Comparison of ENCODE assay signal across 11 mouse cellular contexts in the genomic region with DNA sequence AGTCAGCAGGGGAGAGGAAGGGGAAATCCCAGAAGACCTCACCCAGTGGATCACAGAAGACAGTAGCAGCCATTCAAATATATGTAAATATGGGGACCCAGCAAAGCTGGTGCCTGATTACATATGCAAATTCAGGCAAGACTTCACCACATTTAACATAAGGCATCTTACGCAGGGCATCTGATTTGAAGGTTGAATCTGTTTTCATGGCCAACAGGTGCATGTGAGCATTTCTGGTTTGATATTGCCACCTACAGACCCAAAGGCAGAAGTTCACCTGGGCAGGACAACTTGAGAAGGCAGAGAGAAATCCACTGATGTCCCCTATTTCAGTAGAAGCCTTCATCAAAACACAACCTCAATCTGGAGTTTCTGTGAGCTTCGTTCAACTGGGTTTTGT. TPM values are rescaled to one million over a fixed set of nuclear protein-coding genes. Genes with fewer than 3 reads are reported as not detected.
A peak's percentile ranks its signal among the peaks of the same experiment; 100 is the strongest.
DNase-seq lines count a peak whose midpoint lies in the region; TF ChIP-seq lines count a peak whose summit lies in the region.
"Had no signal": no experiment of that assay in that cellular context is flagged by ENCODE, and none has a peak within 500 bp of the region (broad histone marks: within the 10 kb centered on the region; RNA-seq: fewer than 3 reads in every experiment).

No protein-coding gene starts in this region.

- peak; percentile 60 for TF ChIP-seq CTCF in left cerebral cortex, adult 2 months (IDR thresholded peaks at IDR 0.05)

- intact Hi-C loops in left cerebral cortex, adult 2 months (cut with DNase I): loop anchor here (5.0 kb wide), 1 partner anchor 423 kb away; no protein-coding TSS in a partner anchor

- no peak overlapping the region for H3K27ac ChIP-seq in left cerebral cortex, adult 2 months

- no peak overlapping the region for H3K4me3 ChIP-seq in left cerebral cortex, adult 2 months

- DNase-seq in embryo, embryonic 11 days: peak; percentile 6
- no peak for DNase-seq in embryo, embryonic 9.5 days (ENCODE audit: extremely low spot score)
- peak in 1 of 2 experiments; percentile 12 for DNase-seq in left cerebral cortex, adult 2 months (ENCODE audit: extremely low spot score in 1 of 2, low spot score in 2 of 2)
- DNase-seq in left cerebral cortex, adult 8-10 months (ENCODE audit: low spot score in 2 of 2): no peak
- DNase-seq in CD4-positive, CD25-positive, alpha-beta regulatory T cell, adult 2 months (ENCODE audit: low read depth, low spot score): peak; percentile 79
- DNase-seq in naive thymus-derived CD4-positive, alpha-beta T cell, adult 2 months (ENCODE audit: low read depth): peak; percentile 83
- no peak for DNase-seq in frontal cortex, postnatal 25 days (ENCODE audit: low spot score in 2 of 2)
- DNase-seq in urinary bladder, postnatal 4 days (ENCODE audit: low spot score in 2 of 2): no peak
- DNase-seq: cerebellum, adult 9-11 months; gastrocnemius, postnatal 36 days had no signal

RNA-seq across cellular contexts. Expression of a gene that starts 48.8 kb away (rescaled TPM):
- total RNA-seq in left cerebral cortex, adult 2 months (2021): not detected
- total RNA-seq in left cerebral cortex, adult 8-10 months (2022): not detected
- total RNA-seq: gastrocnemius, postnatal 36 days; layer of hippocampus, postnatal 10 days had no signal

Comparison
In these comparisons a context has a peak if more than half of its experiments do, and no peak if none do; other contexts are left out.
1. DNase-seq: peak in embryo, embryonic 11 days (single experiment), CD4-positive, CD25-positive, alpha-beta regulatory T cell, adult 2 months (single experiment) and naive thymus-derived CD4-positive, alpha-beta T cell, adult 2 months (single experiment); none in embryo, embryonic 9.5 days (single experiment), left cerebral cortex, adult 8-10 months (0 of 2), frontal cortex, postnatal 25 days (0 of 2) and urinary bladder, postnatal 4 days (0 of 2).